Mouse (Mus musculus) embryonic facial prominence, embryonic 13.5 days (tissue): ENCODE results near the gene Wnt16. TPM values are rescaled to one million over a fixed set of nuclear protein-coding genes. Genes with fewer than 3 reads are reported as not detected.

Experiments used
- ATAC-seq: fragments of 200-750 bp; cut with Nextera tagmentation; 2 replicates; pipeline ENCODE4 v1.8.0; 2017; ENCODE audit warnings: low read depth; ENCODE audit not compliant: insufficient number of reproducible peaks, insufficient read depth, low FRiP score, low TSS enrichment
- H3K27ac ChIP-seq: fragments of 300-500 bp; sonication (generic); 2 replicates; pipeline ENCODE4 v1.5.1; 2015; ENCODE audit warnings: moderate library complexity, mild to moderate bottlenecking, inconsistent platforms
- H3K27me3 ChIP-seq: fragments of 300-500 bp; sonication (generic); 2 replicates; pipeline ENCODE4 v1.6.1; 2015; ENCODE audit warnings: mild to moderate bottlenecking, inconsistent platforms
- H3K36me3 ChIP-seq: fragments of 300-500 bp; sonication (generic); 2 replicates; pipeline ENCODE4 v1.6.1; 2015; ENCODE audit warnings: mild to moderate bottlenecking, inconsistent platforms
- H3K4me1 ChIP-seq: fragments of 300-500 bp; sonication (generic); 2 replicates; pipeline ENCODE4 v1.6.1; 2015; ENCODE audit warnings: inconsistent platforms
- H3K4me2 ChIP-seq: fragments of 300-500 bp; sonication (generic); 2 replicates; pipeline ENCODE4 v1.6.1; 2015; ENCODE audit warnings: moderate library complexity, mild to moderate bottlenecking, inconsistent platforms
- H3K4me3 ChIP-seq: fragments of 300-500 bp; sonication (generic); 2 replicates; pipeline ENCODE4 v1.5.1; 2015; ENCODE audit warnings: mild to moderate bottlenecking, inconsistent platforms
- H3K9ac ChIP-seq: fragments of 300-500 bp; sonication (generic); 2 replicates; pipeline ENCODE4 v1.6.1; 2015; ENCODE audit warnings: mild to moderate bottlenecking, inconsistent platforms
- H3K9me3 ChIP-seq: fragments of 300-500 bp; sonication (generic); 2 replicates; pipeline ENCODE4 v1.6.1; 2016; ENCODE audit warnings: inconsistent platforms
- WGBS: fragments of 180-500 bp; shearing (Covaris S2); methylation state at CpG from one replicate; pipeline ENCODE4 v1.1.7; 2015; ENCODE audit warnings: mixed read lengths; 5-methylcytosine and 5-hydroxymethylcytosine counted together
- polyA plus RNA-seq: library from polyadenylated mRNA; unstranded; fragments of >200 nt; fragmentation: Nextera tagmentation; extraction: Ambion mirVana; gene quantifications from 2 replicates; pipeline ENCODE4 v1.2.1, GENCODE M21; 2015

The Wnt16 gene
- polyA plus RNA-seq, 1 experiment from 2014 or later: 7.6 TPM

GRCm38 (mm10) chr6:22280217-22280861 is 7.7 kb upstream of the Wnt16 start:
- H3K9me3 ChIP-seq: no peaks in the 10 kb centered on the region
- H3K4me2 ChIP-seq: peak overlapping the region; percentile 52
- whole genome bisulfite sequencing: 15% methylated on average over 14 of the region's 14 CpGs
- 0 out of 2 replicates have a peak, but pooled peaks have one; percentile 76 for ATAC-seq
- H3K9ac ChIP-seq: no peak overlapping the region
- H3K27me3 ChIP-seq: no peaks in the 10 kb centered on the region
- H3K36me3 ChIP-seq: no peaks in the 10 kb centered on the region
- H3K4me1 ChIP-seq: peaks cover 16% of the 10 kb centered on the region
- H3K4me3 ChIP-seq: 0 out of 2 replicates have a peak overlapping the region, but pooled peaks have one; percentile 5
- peak overlapping the region; percentile 55 for H3K27ac ChIP-seq

- Histone ChIP-seq H3K9me3 (no peaks in the 10 kb centered on the region), H3K27ac (no peak overlapping the region), H3K4me3 (no peak overlapping the region), H3K36me3 (no peaks in the 10 kb centered on the region), H3K4me1 (peaks cover 16% of the 10 kb centered on the region), H3K27me3 (peaks cover 14% of the 10 kb centered on the region), H3K9ac (no peak overlapping the region), H3K4me2 (no peak overlapping the region)
- no peak for ATAC-seq
- WGBS: 91% methylated on average over 4 of the region's 4 CpGs
Measured at GRCm38 (mm10) chr6:22282405-22282804, 5.6 kb upstream of the Wnt16 start.

GRCm38 (mm10) chr6:22288737-22289460 is 872 bp downstream of the Wnt16 start:
- H3K9ac ChIP-seq: peak overlapping the region; percentile 63
- peak; percentile 44; the same call in 1 of the 2 replicates for ATAC-seq
- WGBS: under 1% methylated on average over 38 of the region's 38 CpGs
- no peaks in the 10 kb centered on the region for H3K36me3 ChIP-seq
- peaks cover 23% of the 10 kb centered on the region for H3K4me1 ChIP-seq
- peak overlapping the region; percentile 85 for H3K4me2 ChIP-seq
- H3K9me3 ChIP-seq: no peaks in the 10 kb centered on the region
- H3K4me3 ChIP-seq: peak overlapping the region; percentile 50
- peaks cover 56% of the 10 kb centered on the region for H3K27me3 ChIP-seq
- no peak overlapping the region for H3K27ac ChIP-seq

GRCm38 (mm10) chr6:22289461-22290021 is 1.5 kb downstream of the Wnt16 start:
- H3K4me3 ChIP-seq: peak overlapping the region; percentile 50
- H3K4me1 ChIP-seq: peaks cover 23% of the 10 kb centered on the region
- peak overlapping the region; percentile 85 for H3K4me2 ChIP-seq
- no peak overlapping the region for H3K27ac ChIP-seq
- WGBS: 2% methylated on average over 21 of the region's 21 CpGs
- no peaks in the 10 kb centered on the region for H3K36me3 ChIP-seq
- H3K27me3 ChIP-seq: peaks cover 56% of the 10 kb centered on the region
- no peaks in the 10 kb centered on the region for H3K9me3 ChIP-seq
- H3K9ac ChIP-seq: peak overlapping the region; percentile 63
- no peak for ATAC-seq

- Histone ChIP-seq H3K27me3 (peaks cover 56% of the 10 kb centered on the region), H3K4me1 (peaks cover 23% of the 10 kb centered on the region), H3K27ac (no peak overlapping the region), H3K9me3 (no peaks in the 10 kb centered on the region), H3K9ac (no peak overlapping the region), H3K36me3 (no peaks in the 10 kb centered on the region), H3K4me2 (no peak overlapping the region), H3K4me3 (no peak overlapping the region)
- ATAC-seq: no peak
- WGBS: 78% methylated on average over 8 of the region's 8 CpGs
Measured at GRCm38 (mm10) chr6:22290790-22291189, 2.8 kb downstream of the Wnt16 start.

- no peak overlapping the region for H3K4me3 ChIP-seq
- no peak overlapping the region for H3K4me2 ChIP-seq
- peaks cover 29% of the 10 kb centered on the region for H3K4me1 ChIP-seq
- peaks cover 46% of the 10 kb centered on the region for H3K27me3 ChIP-seq
- no peak overlapping the region for H3K27ac ChIP-seq
- no peaks in the 10 kb centered on the region for H3K36me3 ChIP-seq
- no peaks in the 10 kb centered on the region for H3K9me3 ChIP-seq
- 29% methylated on average over 4 of the region's 4 CpGs for WGBS
- no peak overlapping the region for H3K9ac ChIP-seq
- ATAC-seq: no peak
Measured at GRCm38 (mm10) chr6:22292056-22292455, 4.0 kb downstream of the Wnt16 start.

- Histone ChIP-seq H3K27me3 (peaks cover 27% of the 10 kb centered on the region), H3K27ac (no peak overlapping the region), H3K9me3 (no peaks in the 10 kb centered on the region), H3K4me3 (no peak overlapping the region), H3K36me3 (no peaks in the 10 kb centered on the region), H3K9ac (no peak overlapping the region), H3K4me1 (peaks cover 15% of the 10 kb centered on the region), H3K4me2 (no peak overlapping the region)
- 24% methylated on average over 3 of the region's 3 CpGs for WGBS
- no peak for ATAC-seq
Measured at GRCm38 (mm10) chr6:22293922-22294321, 5.9 kb downstream of the Wnt16 start.

GRCm38 (mm10) chr6:22297028-22297427 is 9.0 kb downstream of the Wnt16 start:
- Histone ChIP-seq H3K4me1 (peaks cover 12% of the 10 kb centered on the region), H3K4me2 (no peak overlapping the region), H3K27ac (no peak overlapping the region), H3K9me3 (no peaks in the 10 kb centered on the region), H3K27me3 (peaks cover 7% of the 10 kb centered on the region; the same call in 1 of the 2 replicates), H3K9ac (no peak overlapping the region), H3K36me3 (no peaks in the 10 kb centered on the region), H3K4me3 (no peak overlapping the region)
- 70% methylated on average over 6 of the region's 6 CpGs for WGBS
- ATAC-seq: no peak

GRCm38 (mm10) chr6:22298059-22298458 is 10.0 kb downstream of the Wnt16 start:
- H3K9ac ChIP-seq: no peak overlapping the region
- no peak overlapping the region for H3K4me3 ChIP-seq
- 63% methylated on average over 14 of the region's 14 CpGs for WGBS
- H3K27ac ChIP-seq: no peak overlapping the region
- H3K4me1 ChIP-seq: peaks cover 12% of the 10 kb centered on the region
- H3K4me2 ChIP-seq: no peak overlapping the region
- H3K36me3 ChIP-seq: no peaks in the 10 kb centered on the region
- peaks cover 7% of the 10 kb centered on the region; the same call in 1 of the 2 replicates for H3K27me3 ChIP-seq
- H3K9me3 ChIP-seq: no peaks in the 10 kb centered on the region
- ATAC-seq: no peak

- no peaks in the 10 kb centered on the region for H3K27me3 ChIP-seq
- ATAC-seq: no peak
- H3K36me3 ChIP-seq: peaks cover 8% of the 10 kb centered on the region
- H3K4me2 ChIP-seq: no peak overlapping the region
- no peaks in the 10 kb centered on the region; the same call in 1 of the 2 replicates for H3K4me1 ChIP-seq
- H3K27ac ChIP-seq: no peak overlapping the region
- no peaks in the 10 kb centered on the region for H3K9me3 ChIP-seq
- WGBS: 58% methylated on average over 13 of the region's 13 CpGs
- H3K4me3 ChIP-seq: no peak overlapping the region
- H3K9ac ChIP-seq: no peak overlapping the region
Measured at GRCm38 (mm10) chr6:22325364-22326072, 37.5 kb downstream of the Wnt16 start.

- ATAC-seq: no peak
- Histone ChIP-seq H3K9ac (no peak overlapping the region), H3K4me2 (no peak overlapping the region), H3K4me3 (no peak overlapping the region), H3K4me1 (no peaks in the 10 kb centered on the region), H3K27me3 (no peaks in the 10 kb centered on the region), H3K36me3 (peaks cover 8% of the 10 kb centered on the region), H3K9me3 (no peaks in the 10 kb centered on the region), H3K27ac (no peak overlapping the region)
- 62% methylated on average over 4 of the region's 4 CpGs for WGBS
Measured at GRCm38 (mm10) chr6:22326289-22326688, 38.3 kb downstream of the Wnt16 start.
